Mouse (Mus musculus) spleen, adult 12 weeks (tissue): ENCODE measurements around the gene Drd3.

Experiments used
- DNase-seq: peaks from one replicate; pipeline ENCODE4 v3.0.0; 2022; ENCODE audit warnings: low spot score

Gene Drd3

DNA sequence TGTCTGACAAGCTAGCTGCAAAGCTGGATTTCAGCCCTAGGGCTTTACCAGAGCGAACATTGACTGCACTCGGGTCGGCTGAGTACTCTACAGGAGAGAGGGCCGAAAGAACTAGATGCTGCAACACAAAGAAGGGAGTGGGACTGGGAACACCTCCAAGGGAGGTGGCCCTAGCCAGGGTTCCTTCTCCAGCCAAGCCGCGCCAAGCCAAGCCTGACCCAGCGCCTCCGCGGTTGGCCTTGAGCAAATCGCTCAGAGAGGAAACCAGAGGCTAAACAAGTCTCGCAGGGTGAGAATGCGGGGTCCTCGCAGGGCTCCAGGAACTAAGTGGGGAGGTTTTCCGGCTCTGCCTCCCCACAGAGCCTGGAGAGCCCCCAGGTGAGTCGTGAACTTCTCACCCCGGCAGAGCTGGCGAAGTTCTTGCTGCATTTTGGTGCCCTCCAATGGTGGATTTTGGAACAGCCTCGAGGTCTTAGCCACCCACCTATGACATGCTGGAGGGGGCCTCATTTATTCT lies 48.0 kb downstream of the Drd3 start:
- peak; percentile 32 for DNase-seq

DNA sequence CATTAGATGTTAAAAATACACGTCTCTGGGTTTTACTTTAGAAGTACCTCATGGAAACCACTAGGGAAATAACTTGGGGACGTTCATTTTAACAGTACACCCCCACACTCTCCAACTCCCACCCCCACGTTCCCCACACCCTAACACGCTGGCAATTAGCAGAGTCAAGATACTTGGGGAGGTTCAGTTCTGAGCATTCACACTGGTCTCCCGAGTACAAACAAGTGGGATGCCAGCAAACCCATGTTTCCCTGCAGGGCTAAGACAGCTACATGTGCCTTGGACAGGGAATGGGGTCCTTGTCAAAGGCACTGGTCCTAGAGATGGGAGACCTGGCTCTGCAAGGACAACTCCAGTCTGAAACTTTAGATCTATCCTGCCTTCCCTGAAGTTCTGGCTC lies 48.6 kb downstream of the Drd3 start:
- no peak for DNase-seq

DNA sequence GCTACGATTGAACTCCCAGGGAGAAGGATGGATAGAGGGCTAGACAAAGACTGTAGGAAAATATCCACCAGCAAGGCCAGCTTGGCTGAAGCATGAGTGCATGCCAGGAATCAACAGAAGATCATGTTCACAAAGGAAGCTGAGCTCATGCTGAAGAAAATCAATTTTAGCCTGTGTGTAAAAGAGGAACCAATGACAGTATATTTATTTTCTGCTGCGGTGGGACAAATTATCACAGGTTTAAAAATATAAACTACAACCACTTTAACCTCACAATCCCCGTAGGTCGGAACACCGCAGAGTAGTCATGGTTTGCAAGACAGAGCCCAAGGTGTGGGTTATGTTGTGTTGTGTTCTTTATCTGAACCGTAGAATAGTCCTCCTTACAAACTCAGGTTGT lies 50.5 kb downstream of the Drd3 start:
- no peak for DNase-seq

- no peak for DNase-seq
These were observed 53.2 kb downstream of the Drd3 start for GRCm38 (mm10) chr16:43807048-43807447.

GRCm38 (mm10) chr16:43809429-43809828 lies 55.6 kb downstream of the Drd3 start:
- no peak for DNase-seq

- no peak for DNase-seq
These were observed 57.6 kb downstream of the Drd3 start for GRCm38 (mm10) chr16:43811402-43811801.

DNA sequence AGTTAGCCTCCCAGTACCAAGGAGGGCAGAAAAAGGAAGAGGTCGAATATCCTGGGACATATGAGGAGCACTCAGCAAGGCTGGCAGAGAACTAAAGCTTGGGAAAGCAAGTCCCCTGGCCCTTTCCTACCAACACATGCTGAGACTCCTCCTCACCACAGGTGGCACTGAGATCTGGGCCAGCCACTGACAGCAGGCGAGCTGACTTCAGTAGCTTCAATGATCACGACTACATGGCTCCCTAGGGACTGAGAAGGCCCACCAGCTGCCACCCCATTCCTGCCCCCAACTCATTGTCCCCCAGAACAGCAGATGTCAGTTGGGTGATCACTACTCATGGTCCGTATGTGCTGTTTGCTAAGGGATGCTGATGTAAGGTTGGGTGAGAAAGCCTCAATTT lies 60.8 kb downstream of the Drd3 start:
- no peak for DNase-seq

DNA sequence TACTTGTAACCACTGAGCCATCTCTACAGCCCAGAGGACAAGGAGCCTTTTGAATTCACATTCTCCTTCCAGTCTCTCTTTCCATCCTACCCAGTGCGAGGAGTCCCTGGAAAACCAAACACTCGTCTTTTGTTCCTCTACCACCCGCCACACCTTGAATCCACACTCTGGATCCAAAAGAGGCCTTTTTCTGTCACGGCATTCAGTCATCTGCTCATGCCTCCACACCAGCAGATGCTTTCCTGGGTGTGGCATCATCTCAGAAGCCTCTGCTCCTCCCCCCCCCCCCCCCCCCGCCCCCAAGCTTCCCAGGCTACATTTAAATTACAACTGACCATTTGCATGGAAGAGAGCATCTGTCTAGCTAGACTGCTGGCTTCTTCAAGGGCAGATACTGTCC lies 62.5 kb downstream of the Drd3 start:
- DNase-seq, result no peak

DNA sequence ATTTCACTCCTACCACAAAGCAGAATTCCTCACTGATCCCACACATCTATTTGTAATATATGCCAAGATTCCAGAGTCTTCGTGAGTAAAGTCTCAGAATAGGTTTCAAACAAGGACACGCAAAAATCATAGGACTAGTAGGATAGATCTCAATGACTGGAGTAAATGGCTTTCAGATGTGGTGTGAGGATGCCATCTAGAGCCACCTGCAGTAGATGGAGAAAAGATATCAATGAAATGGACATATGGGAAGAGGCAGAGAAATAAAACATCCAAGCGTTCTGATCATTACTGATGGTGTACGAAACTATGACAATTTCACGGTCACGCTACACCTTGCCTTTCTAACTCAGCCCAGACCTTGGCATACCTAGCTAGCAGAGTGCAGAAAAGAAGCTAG lies 64.6 kb downstream of the Drd3 start:
- DNase-seq, result no peak

- no peak for DNase-seq
These were observed 73.7 kb downstream of the Drd3 start for GRCm38 (mm10) chr16:43827492-43827891.

DNA sequence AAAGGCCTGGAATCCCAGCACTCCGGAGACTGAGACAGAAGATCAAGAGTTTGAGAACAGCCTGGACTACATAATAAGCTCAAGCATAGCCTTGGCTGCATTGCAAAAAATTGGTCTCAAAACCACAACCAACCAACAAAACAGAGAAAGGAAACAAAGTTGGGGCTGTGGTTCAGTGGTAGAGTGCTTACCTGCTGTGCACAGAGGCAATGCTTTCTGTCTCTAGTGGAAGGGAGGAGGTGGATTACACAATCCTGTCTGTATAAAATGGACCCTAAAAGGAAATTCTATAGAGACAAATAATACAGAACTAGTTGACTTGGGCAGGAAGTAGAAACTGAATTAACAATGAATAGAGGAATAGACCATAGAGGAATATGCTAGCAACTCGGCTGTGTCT lies 78.1 kb downstream of the Drd3 start:
- DNase-seq, result no peak

DNA sequence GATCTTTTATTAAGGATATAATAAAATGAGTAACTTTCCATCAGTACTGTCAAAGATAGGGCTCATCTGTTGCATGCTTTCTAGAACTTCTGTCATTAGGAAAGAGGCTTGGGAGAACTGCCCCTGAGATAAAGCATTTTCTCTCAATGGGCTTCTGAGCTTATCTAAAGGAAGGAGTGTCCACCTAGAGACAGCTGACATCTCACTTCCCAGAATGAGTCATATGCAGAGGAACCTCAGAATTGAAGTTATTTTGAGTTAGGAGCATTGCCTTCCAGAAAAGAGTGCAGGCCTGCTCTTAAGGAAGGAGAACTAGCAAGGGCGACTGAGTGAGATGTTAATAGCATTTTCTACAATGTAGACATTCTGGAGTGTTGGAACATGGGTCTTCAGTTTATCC lies 87.4 kb downstream of the Drd3 start:
- DNase-seq, result no peak

DNA sequence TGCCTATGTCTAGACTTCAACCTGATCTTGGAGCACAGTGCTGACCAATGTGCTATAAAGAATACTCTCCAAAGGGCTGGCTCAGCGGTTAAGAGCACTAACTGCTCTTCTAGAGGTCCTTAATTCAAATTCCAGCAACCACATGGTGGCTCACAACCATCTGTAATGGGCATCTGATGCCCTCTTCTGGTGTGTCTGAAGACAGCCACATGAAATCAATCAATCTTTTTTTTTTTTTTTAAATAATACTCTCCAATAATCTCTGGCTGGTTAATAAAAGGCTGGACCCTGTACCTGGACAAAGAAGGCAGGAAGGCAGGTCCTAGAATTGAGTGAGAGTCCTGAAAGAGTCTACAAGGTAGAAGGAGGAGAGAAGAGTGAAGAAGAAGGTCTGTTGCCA lies 96.0 kb downstream of the Drd3 start:
- no peak for DNase-seq

GRCm38 (mm10) chr16:43858941-43859476 lies 105.2 kb downstream of the Drd3 start:
- no peak for DNase-seq

DNA sequence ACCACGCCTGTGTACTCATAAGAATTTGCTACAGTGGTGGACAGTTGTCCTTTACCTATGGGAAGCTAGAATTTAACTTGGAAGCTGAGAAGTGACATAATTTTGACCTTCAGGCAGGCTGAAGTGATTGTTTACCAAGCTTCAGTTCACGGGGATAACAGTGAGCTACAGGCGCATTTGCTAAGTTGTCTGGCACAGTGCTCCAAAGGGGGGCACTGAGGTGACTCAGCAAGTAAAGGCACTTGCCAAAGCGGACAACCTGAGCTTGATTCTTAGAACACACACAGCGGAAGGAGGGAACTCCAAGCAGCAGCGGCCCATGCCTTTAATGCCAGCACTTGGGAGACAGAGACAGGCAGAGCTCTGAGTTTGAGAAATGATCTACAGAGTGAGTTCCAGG lies 106.8 kb downstream of the Drd3 start:
- no peak for DNase-seq

- DNase-seq, result no peak
These were observed 116.0 kb downstream of the Drd3 start for GRCm38 (mm10) chr16:43869805-43870204.

- no peak for DNase-seq
These were observed 117.6 kb downstream of the Drd3 start for GRCm38 (mm10) chr16:43871419-43871818.
